Mouse (Mus musculus): ENCODE data around the gene Upk2.
A peak's percentile ranks its signal among the peaks of the same experiment; 100 is the strongest.
"Not testable (repeated sequence)": the region's sequence is repeated elsewhere in the genome, so short reads cannot be mapped to it uniquely, and the experiment has no call there.

Gene Upk2

GRCm38 (mm10) chr9:44410647-44411336 lies 44.0 kb downstream of the Upk2 start:
- DNase-seq (ENCODE audit: extremely low spot score, low read depth, low spot score), result no peak

GRCm38 (mm10) chr9:44408693-44409092 lies 46.1 kb downstream of the Upk2 start:
- not testable (repeated sequence) for DNase-seq (ENCODE audit: extremely low spot score, low read depth, low spot score)

- DNase-seq (ENCODE audit: extremely low spot score, low read depth, low spot score), result no peak
Observed at GRCm38 (mm10) chr9:44407752-44408097, 47.1 kb downstream of the Upk2 start.

GRCm38 (mm10) chr9:44406906-44407751 lies 47.6 kb downstream of the Upk2 start, which contains the start of the genes Rps25 and Trappc4:
Gene Rps25, plus strand, starts transcription at chr9:44407139.
Gene Trappc4, minus strand, starts transcription at chr9:44407600.
- peak; percentile 96 for DNase-seq (ENCODE audit: extremely low spot score, low read depth, low spot score)

- DNase-seq (ENCODE audit: extremely low spot score, low read depth, low spot score), result no peak
Observed at GRCm38 (mm10) chr9:44405011-44405410, 49.8 kb downstream of the Upk2 start.
